Mouse (Mus musculus): ENCODE measurements around the gene Cyp2j7. TPM values are rescaled to one million over a fixed set of nuclear protein-coding genes. Genes with fewer than 3 reads are reported as not detected.
"Not testable (repeated sequence)": the region's sequence is repeated elsewhere in the genome, so short reads cannot be mapped to it uniquely, and the experiment has no call there.

Gene Cyp2j7
- not detected for total RNA-seq (2021)

DNA sequence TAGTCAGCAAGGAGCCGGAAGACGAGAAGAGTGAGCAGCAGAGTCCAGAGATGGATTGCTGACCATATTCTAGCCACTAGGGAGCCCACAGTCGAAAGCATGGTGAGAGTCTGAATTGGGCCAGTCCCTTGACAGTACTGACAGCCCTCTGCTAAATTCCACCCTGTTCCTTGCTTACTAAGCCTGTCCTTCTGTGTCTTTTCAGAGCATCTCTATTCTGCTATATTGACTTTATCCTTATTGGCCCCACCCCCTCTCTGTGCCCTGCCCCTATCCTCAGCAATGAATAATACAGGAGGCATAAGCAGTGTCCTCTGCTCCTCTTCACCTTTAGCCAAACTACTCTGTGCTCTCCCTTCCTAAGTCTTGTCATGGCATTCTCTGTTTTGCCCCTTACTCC, at the start of gene Cyp2j7:
Gene Cyp2j7, minus strand, starts transcription at position 101 of the 400 bp plus-strand sequence.
- DNase-seq: no peak

DNA sequence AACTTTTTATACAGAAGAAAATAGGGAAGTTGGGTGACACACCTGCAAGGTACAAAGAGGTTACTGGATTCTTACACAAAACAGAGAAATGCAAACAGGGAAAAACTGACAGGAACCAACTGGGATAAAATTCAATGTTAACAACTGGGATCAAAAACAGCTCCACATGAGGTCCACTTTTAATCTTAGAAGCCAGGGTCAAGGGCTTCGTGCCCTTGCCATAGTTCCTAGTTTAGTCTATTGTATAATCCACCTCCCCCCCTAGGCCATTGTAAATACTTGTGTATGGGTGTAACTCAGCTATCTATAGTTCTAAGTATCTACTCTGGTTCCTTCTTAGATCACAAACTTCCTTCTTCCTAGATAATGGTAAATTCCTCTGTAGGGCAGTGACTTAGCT, 40.4 kb upstream of the Cyp2j7 start:
- DNase-seq: not testable (repeated sequence)

- peak; percentile 47 for DNase-seq
These were observed 37.4 kb upstream of the Cyp2j7 start for GRCm38 (mm10) chr4:96273907-96274306.

DNA sequence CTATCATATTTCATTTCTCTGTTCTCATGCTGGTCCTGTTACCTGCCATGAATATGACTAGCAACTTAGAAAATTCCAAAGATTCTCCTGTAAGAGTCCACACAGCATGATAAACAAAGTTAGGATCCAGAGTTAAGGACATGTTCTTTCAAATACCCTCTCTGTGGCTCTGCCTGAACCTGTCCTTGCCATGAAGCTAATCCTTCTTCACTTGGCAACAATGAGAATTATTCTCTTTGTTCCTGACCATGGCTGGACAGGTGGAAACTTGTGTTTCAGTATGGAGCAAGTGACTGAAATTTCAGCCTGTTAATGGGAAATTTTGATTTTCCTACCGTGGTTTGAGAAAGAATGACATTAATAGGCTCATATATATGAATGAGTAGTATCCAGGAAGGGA, 39.8 kb downstream of the Cyp2j7 start:
- DNase-seq: no peak

- not testable (repeated sequence) for DNase-seq
These were observed 47.1 kb downstream of the Cyp2j7 start for GRCm38 (mm10) chr4:96189321-96189720.

GRCm38 (mm10) chr4:96188671-96189070, 47.8 kb downstream of the Cyp2j7 start:
- not testable (repeated sequence) for DNase-seq

DNA sequence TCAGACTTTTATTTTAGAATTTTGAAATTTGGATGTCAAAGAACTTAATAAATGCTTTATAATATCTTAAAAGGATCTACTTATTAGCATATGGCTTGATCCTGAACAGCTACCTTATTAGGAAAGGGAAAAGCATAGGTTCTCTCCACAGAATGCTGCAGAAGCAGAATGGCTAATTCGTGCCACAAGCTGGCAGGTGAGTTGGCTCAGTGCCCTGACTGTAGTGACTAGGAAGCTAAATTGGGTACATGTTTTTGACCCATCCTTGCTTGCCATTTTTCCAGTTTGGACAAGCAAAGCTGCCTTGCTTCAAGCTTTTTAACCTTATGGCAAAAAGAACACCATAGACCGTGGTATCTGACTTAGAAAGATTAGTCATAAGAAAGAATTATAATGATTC, 48.3 kb downstream of the Cyp2j7 start:
- not testable (repeated sequence) for DNase-seq

DNA sequence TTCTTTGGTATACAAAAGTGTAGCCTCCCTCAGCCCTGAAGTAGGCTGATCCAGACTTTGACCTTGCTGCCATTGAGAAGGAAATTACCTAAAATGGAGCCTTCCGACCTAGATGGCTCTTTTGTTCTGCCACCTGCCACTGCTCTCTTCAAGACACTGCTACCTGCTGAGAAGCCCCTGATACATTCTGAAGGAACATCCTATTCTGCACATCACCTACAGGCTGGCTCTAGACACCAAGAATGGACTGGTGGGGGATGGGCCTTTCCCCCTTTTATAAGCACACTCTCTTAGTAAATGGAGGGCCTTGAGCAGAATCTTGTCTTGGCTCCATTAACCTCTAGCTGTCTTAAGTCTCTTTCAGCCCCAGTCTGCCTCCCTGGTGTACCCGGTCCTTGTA, 51.7 kb downstream of the Cyp2j7 start:
- DNase-seq: not testable (repeated sequence)

- no peak for DNase-seq
These were observed 73.6 kb downstream of the Cyp2j7 start for GRCm38 (mm10) chr4:96162839-96163238.

DNA sequence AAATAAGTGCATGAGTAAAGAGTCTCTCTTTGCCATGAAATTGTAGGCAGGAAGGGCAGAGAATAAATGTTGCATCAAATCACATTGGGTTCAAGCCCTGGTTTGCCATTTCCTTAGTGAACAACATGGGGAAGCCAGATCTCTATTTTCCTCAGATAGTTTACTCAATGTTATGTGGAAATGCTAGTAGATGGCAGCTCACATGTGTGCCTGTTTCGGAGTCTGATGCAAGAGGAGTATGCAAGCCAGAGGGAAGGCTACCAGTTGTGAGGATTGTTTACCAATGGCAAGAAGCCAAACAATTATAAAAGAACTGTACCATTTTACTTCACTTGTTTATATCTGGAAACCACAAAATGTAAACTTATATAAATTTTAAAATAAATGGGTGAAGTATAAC, 74.9 kb downstream of the Cyp2j7 start:
- no peak for DNase-seq

Other genes starting within 250 kb of the Cyp2j7 start
- gene Cyp2j13, start 159.1 kb downstream of the Cyp2j7 start, total RNA-seq (2021): not detected
- not detected for gene Cyp2j12, start 95.5 kb downstream of the Cyp2j7 start, total RNA-seq (2021)
- not detected for gene Cyp2j11, start 112.0 kb upstream of the Cyp2j7 start, total RNA-seq (2021)

All from heart, postnatal 4 days (tissue).